Mouse (Mus musculus) MEL (cell line): ENCODE results near the gene Gclm. TPM values are rescaled to one million over a fixed set of nuclear protein-coding genes. Genes with fewer than 3 reads are reported as not detected.
A peak's percentile ranks its signal among the peaks of the same experiment; 100 is the strongest.
"Not testable (repeated sequence)": the region's sequence is repeated elsewhere in the genome, so short reads cannot be mapped to it uniquely, and the experiment has no call there.

Source experiments
- DNase-seq: peaks from one replicate; pipeline ENCODE4 v3.0.0; 2011; ENCODE audit warnings: low read depth, low spot score
- H3K27ac ChIP-seq: 2 replicates; pipeline ENCODE4 v1.5.1; 2012; ENCODE audit warnings: low read depth, mild to moderate bottlenecking, control low read depth, low read length, moderate library complexity; ENCODE audit not compliant: control insufficient read depth
- H3K27me3 ChIP-seq, 2 experiments: fragments of 150-350 bp in 1 of 2; sonication (generic) in 1 of 2; 2 replicates each; pipeline ENCODE4 v1.6.1; 2012; ENCODE audit warnings: low read length in 2 of 2, mild to moderate bottlenecking in 2 of 2, improper control_type of control experiment in 1 of 2, moderate library complexity in 1 of 2; ENCODE audit not compliant: insufficient read depth in 2 of 2, control insufficient read depth in 1 of 2
- H3K36me3 ChIP-seq, 2 experiments: 2 replicates each; pipeline ENCODE4 v1.6.1; 2012 to 2014; ENCODE audit warnings: low read length in 2 of 2, improper control_type of control experiment in 1 of 2, inconsistent platforms in 1 of 2, mild to moderate bottlenecking in 1 of 2; ENCODE audit not compliant: insufficient read depth in 2 of 2, control insufficient read depth in 1 of 2
- H3K4me1 ChIP-seq, 2 experiments: fragments of 150-350 bp in 1 of 2; sonication (generic) in 1 of 2; 2 replicates each; pipeline ENCODE4 v1.6.1; 2012; ENCODE audit warnings: low read length in 2 of 2, improper control_type of control experiment in 1 of 2, mild to moderate bottlenecking in 1 of 2; ENCODE audit not compliant: insufficient read depth in 2 of 2, control insufficient read depth in 1 of 2
- H3K4me3 ChIP-seq, 2 experiments: fragments of 150-350 bp in 1 of 2; sonication (generic) in 1 of 2; 2 replicates each; pipeline ENCODE4 v1.5.1; 2012; ENCODE audit warnings: low read depth in 2 of 2, low read length in 2 of 2, mild to moderate bottlenecking in 2 of 2, moderate library complexity in 2 of 2, control low read depth in 1 of 2, improper control_type of control experiment in 1 of 2; ENCODE audit not compliant: control insufficient read depth in 1 of 2, insufficient read depth in 1 of 2
- H3K79me2 ChIP-seq: 2 replicates; pipeline ENCODE4 v1.6.1; 2012; ENCODE audit warnings: mild to moderate bottlenecking, low read length, moderate library complexity; ENCODE audit not compliant: control insufficient read depth, poor library complexity, insufficient read depth
- H3K9ac ChIP-seq: 2 replicates; pipeline ENCODE4 v1.6.1; 2012; ENCODE audit warnings: low read depth, mild to moderate bottlenecking, control low read depth, low read length, moderate library complexity; ENCODE audit not compliant: control insufficient read depth, poor library complexity, severe bottlenecking
- H3K9me3 ChIP-seq: fragments of 150-350 bp; sonication (generic); replicated peaks from 2 replicates; pipeline ENCODE4 v1.6.1; 2012; ENCODE audit warnings: mild to moderate bottlenecking, low read length, improper control_type of control experiment, moderate library complexity; ENCODE audit not compliant: insufficient read depth
- BHLHE40 ChIP-seq: IDR thresholded peaks from 2 replicates; pipeline ENCODE4 v1.6.1; 2012; ENCODE audit warnings: low read depth, mild to moderate bottlenecking, inconsistent platforms, low read length, improper control_type of control experiment, borderline replicate concordance
- CHD1 ChIP-seq: IDR thresholded peaks from 2 replicates; pipeline ENCODE4 v1.6.1; 2012; ENCODE audit warnings: low read depth, mild to moderate bottlenecking, inconsistent platforms, low read length, improper control_type of control experiment
- EP300 ChIP-seq, 2 experiments: IDR thresholded peaks; 2 replicates each; pipeline ENCODE4 v1.6.1; 2011; ENCODE audit warnings: improper control_type of control experiment in 2 of 2, low read length in 2 of 2, low read depth in 1 of 2, mild to moderate bottlenecking in 1 of 2
- ETS1 ChIP-seq: IDR thresholded peaks from 2 replicates; pipeline ENCODE4 v1.6.1; 2012; ENCODE audit warnings: low read depth, mild to moderate bottlenecking, inconsistent platforms, low read length, improper control_type of control experiment, moderate library complexity
- GATA1 ChIP-seq: IDR thresholded peaks from 2 replicates; pipeline ENCODE4 v1.6.1; 2011; ENCODE audit warnings: low read depth, low read length, improper control_type of control experiment
- HCFC1 ChIP-seq: IDR thresholded peaks from 2 replicates; pipeline ENCODE4 v1.6.1; 2012; ENCODE audit warnings: low read depth, mild to moderate bottlenecking, inconsistent platforms, low read length, improper control_type of control experiment, moderate library complexity
- NELFE ChIP-seq: IDR thresholded peaks from 2 replicates; pipeline ENCODE4 v1.6.1; 2011; ENCODE audit warnings: low read depth, low read length, improper control_type of control experiment
- POLR2A ChIP-seq, 2 experiments: IDR thresholded peaks; 2 replicates each; pipeline ENCODE4 v1.6.1; 2011 to 2012; ENCODE audit warnings: low read length in 2 of 2, mild to moderate bottlenecking in 2 of 2, control low read depth in 1 of 2, improper control_type of control experiment in 1 of 2, low read depth in 1 of 2, moderate library complexity in 1 of 2; ENCODE audit not compliant: control insufficient read depth in 1 of 2, insufficient read depth in 1 of 2, poor library complexity in 1 of 2
- RCOR1 ChIP-seq: IDR thresholded peaks from 2 replicates; pipeline ENCODE4 v1.6.1; 2012; ENCODE audit warnings: low read depth, mild to moderate bottlenecking, inconsistent platforms, low read length, improper control_type of control experiment
- TBP ChIP-seq: IDR thresholded peaks from 2 replicates; pipeline ENCODE4 v1.8.0; 2011; ENCODE audit warnings: low read depth, low read length, improper control_type of control experiment
- TCF12 ChIP-seq: IDR thresholded peaks from 2 replicates; pipeline ENCODE4 v1.6.1; 2014; ENCODE audit warnings: low read depth, mild to moderate bottlenecking, inconsistent platforms, low read length, improper control_type of control experiment, moderate library complexity
- ZMIZ1 ChIP-seq: IDR thresholded peaks from 2 replicates; pipeline ENCODE4 v1.6.1; 2012; ENCODE audit warnings: low read depth, mild to moderate bottlenecking, inconsistent platforms, low read length, improper control_type of control experiment, moderate library complexity
- polyA plus RNA-seq, 2 experiments: library from polyadenylated mRNA; stranded (reverse) in 1 of 2; unstranded in 1 of 2; fragments of >175 nt in 1 of 2; fragments of >200 nt in 1 of 2; gene quantifications; 2 replicates each; pipeline versions ENCODE4 v1.2.1 to v1.2.4; 2012; ENCODE audit warnings: low replicate concordance in 2 of 2, low read depth in 1 of 2; ENCODE audit not compliant: insufficient read length in 2 of 2, insufficient read depth in 1 of 2, missing spikeins in 1 of 2
- total RNA-seq: library from RNA; depleted of rRNA; stranded (reverse); fragments of 300-350 nt; gene quantifications from 2 replicates; pipeline ENCODE4 v1.2.3, GENCODE M21; 2012

Gclm gene
- total and polyA plus RNA-seq, 3 experiments = 123 to 334 (median 174) TPM

GRCm38 (mm10) chr3:122247768-122248100 is 2.4 kb downstream of the Gclm start:
- peaks cover 8 to 48% of the 10 kb centered on the region in 2 experiments for H3K36me3 ChIP-seq
- H3K9me3 ChIP-seq = no peaks in the 10 kb centered on the region
- DNase-seq = peak; percentile 83
- peaks cover 13 to 30% of the 10 kb centered on the region in 2 experiments for H3K4me1 ChIP-seq
- H3K79me2 ChIP-seq = peaks cover 62% of the 10 kb centered on the region
- peak overlapping the region; percentile 89 for H3K9ac ChIP-seq
- peak overlapping the region; percentile 79 to 99 for H3K4me3 ChIP-seq
- no peaks in the 10 kb centered on the region for H3K27me3 ChIP-seq
- peak overlapping the region; percentile 70 for H3K27ac ChIP-seq
- no peak for TF ChIP-seq EP300 (IDR thresholded peaks at IDR 0.05; ENCODE audit: low read depth in 1 of 2, low read length in 2 of 2)
- TF ChIP-seq ZMIZ1 = 0 out of 2 replicates have a peak, but pooled peaks have one; percentile 42
- 0 out of 2 replicates have a peak, but pooled peaks have one; percentile 19 for TF ChIP-seq ETS1
- TF ChIP-seq TCF12 = peak; percentile 29; the same call in 1 of the 2 replicates
- TF ChIP-seq BHLHE40 = no peak
- TF ChIP-seq CHD1 = peak; percentile 77
- peak in 1 of 2 experiments; percentile 64; a peak in 2 of 4 replicates for TF ChIP-seq POLR2A (IDR thresholded peaks at IDR 0.05; ENCODE audit: control insufficient read depth in 1 of 2, insufficient read depth in 1 of 2, low read depth in 1 of 2, low read length in 2 of 2, poor library complexity in 1 of 2)
- peak; percentile 53 for TF ChIP-seq NELFE
- peak; percentile 36; the same call in 1 of the 2 replicates for TF ChIP-seq HCFC1
- peak; percentile 50; the same call in 1 of the 2 replicates for TF ChIP-seq TBP

GRCm38 (mm10) chr3:122252466-122253253 is 7.3 kb downstream of the Gclm start:
- H3K36me3 ChIP-seq = peaks cover 18 to 39% of the 10 kb centered on the region in 2 experiments
- no peaks in the 10 kb centered on the region for H3K9me3 ChIP-seq
- no peak for TF ChIP-seq TBP
- TF ChIP-seq GATA1 = peak; percentile 48; the same call in 1 of the 2 replicates
- TF ChIP-seq RCOR1 = 0 out of 2 replicates have a peak, but pooled peaks have one; percentile 44
- TF ChIP-seq, all 39 proteins: peak for 2
- Histone ChIP-seq H3K4me1 (peaks cover 9 to 25% of the 10 kb centered on the region in 2 experiments), H3K27ac (no peak overlapping the region), H3K79me2 (peaks cover 65% of the 10 kb centered on the region), H3K9ac (no peak overlapping the region), H3K27me3 (no peaks in the 10 kb centered on the region), H3K4me3 (no peak overlapping the region)
- DNase-seq = peak; percentile 8

- not testable (repeated sequence) for H3K9ac ChIP-seq
- peaks cover 14 to 28% of the 10 kb centered on the region in 2 experiments for H3K36me3 ChIP-seq
Measured at GRCm38 (mm10) chr3:122254050-122254449, 8.7 kb downstream of the Gclm start.

More at GRCm38 (mm10) chr3:122254050-122254449, 8.7 kb downstream of the Gclm start:
- peak; percentile 1 for DNase-seq
- not testable (repeated sequence) for H3K4me3 ChIP-seq, H3K27me3 ChIP-seq, H3K27ac ChIP-seq, H3K9me3 ChIP-seq
- Histone ChIP-seq H3K4me1 (peaks cover 7 to 20% of the 10 kb centered on the region in 2 experiments), H3K79me2 (peaks cover 54% of the 10 kb centered on the region)
